Mouse (Mus musculus) adipocyte (in vitro differentiated cells): Measurements from ENCODE around the gene Dennd1b.
A peak's percentile ranks its signal among the peaks of the same experiment; 100 is the strongest.

Experiments
- DNase-seq: peaks from one replicate; pipeline ENCODE4 v3.0.0-alpha.2; 2016; ENCODE audit warnings: low spot score

Dennd1b gene

DNA sequence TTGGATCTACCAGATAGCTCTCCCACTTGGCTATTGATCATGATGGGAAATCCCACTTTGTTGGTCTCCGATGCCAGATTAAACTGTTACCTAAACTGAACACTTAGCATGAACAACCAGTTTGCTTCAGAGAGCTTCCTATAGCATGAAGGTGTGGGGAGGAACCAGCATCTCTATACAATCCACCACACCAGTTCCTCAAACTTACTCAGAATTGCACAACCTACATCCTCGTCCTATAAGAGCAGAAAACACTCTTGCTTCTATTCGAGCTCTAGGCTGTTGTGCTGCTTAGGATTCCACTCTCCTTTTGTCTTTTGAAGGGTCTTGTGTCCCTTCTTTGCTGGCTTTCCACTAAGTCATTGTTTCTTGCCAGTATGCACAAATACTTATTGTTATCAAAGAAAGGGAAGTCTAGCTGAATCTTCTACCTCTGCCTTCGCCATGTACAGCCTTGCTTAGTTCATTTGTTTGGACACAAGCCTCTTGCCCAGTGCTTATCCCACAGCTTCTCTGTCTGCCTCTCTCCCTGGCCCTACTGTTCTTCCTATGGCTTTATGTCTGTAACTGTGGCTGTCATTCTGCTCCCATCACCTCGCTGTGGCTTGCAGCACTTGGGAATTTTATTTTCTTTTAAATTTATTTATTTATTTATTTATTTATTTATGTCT, 52.0 kb downstream of the Dennd1b start:
- no peak for DNase-seq

DNA sequence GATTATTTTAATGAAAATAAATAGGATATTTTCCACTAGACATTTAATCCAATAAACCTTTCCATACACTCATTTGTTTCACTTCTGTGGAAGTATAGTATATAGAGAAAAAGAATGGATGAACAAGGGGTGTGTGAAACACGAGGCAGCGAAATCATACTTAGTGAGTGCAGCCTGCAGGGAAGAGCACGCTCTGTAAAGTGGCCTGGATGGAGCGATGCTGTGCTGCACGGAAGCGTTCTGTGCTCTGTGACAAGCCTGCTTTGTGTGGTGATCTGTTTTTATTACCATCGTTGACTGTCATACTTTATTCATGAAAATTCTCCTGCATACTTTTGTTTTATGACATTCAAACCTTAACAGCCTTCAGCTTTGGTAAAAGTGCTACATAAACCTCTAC, 58.1 kb downstream of the Dennd1b start:
- no peak for DNase-seq

DNA sequence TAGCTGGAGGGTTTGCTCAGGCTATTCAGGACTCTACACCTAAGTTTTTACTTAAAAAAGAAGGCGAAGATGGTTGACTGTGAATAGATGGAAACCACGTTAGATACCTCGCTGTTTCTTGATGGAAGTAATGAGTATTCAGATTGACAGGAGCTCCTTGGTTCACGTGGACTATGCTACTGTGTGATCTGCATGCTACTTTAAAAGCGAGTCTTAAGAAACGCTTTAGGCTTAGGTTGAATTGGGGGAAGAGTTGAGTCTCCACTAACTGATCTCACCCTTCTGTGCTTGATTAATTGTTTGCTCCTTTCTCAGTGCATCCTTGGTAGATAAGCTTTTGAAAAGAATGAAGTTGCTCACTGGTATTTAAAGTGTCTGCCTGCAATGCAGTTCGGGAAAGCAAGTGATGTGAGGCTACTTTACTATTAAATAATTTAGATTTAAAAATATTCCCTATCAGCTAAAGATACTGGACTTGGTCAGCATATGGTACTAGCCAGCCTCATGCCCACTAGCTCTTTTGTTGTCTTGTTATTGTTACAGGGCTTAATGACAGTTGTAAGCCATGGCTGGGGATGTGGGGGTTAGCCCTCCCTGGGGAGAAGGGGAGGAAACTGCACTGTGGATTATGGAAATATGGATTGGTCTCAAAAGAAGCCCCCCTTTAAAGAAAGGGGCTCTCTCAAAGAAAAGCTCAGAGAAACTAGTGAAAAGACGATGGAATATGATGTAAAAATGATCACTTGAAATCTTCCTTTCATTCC, 62.8 kb downstream of the Dennd1b start:
- DNase-seq = no peak

DNA sequence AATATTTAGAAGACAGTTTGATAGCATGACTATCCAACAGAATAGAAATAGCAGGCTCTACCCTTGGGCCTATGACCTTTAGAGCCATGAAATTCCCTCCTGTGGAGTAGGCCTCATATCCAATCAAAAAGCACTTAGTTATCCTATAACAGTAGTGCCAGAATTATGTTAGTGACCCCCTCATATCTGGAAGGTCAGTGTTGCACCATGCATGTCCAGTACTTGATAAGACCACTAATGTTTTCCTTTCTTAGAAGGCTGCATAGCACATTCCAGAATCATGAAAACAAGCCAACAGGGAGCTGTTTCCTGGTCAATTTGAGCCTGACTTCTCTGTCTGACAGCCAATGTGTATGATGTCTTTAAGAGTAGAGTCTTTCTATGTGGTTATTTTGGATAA, 66.3 kb downstream of the Dennd1b start:
- no peak for DNase-seq

DNA sequence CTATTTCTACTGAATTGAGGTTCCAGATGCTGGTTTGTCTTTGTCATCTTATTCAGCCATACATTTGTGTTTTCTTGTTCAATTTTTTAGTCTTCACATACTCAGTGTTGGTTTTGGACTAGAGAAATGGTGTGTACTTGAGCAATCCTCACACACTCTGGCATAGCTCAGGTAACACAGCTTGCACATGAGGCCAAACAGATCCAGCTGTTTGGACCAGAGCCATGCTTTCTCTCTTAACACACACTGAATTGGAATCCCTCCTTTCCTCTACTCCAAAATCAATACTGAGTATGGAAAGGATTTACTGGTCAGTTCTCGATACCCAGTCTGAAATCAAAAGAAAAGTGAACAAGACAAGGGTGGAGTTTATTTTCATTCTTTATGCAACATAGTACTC, 69.2 kb downstream of the Dennd1b start:
- peak; percentile 4 for DNase-seq

DNA sequence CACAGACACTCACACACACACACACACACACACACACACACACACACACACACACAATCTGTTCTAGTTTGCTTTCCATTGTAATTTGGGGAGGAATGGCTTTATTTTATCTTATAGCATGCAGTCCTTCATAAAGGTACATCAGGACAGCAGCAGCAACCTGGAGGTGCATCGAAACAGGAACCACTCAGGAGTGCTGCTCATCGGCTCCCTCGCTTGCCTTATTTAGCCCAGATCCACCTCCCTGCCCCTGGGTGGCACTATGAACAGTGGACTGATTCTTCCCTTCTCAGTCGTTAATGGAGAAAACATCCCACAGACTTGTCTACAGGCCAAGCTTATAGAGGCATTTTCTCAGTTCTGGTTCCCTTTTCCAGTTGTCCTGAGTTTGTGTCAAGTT, 71.9 kb downstream of the Dennd1b start:
- no peak for DNase-seq

DNA sequence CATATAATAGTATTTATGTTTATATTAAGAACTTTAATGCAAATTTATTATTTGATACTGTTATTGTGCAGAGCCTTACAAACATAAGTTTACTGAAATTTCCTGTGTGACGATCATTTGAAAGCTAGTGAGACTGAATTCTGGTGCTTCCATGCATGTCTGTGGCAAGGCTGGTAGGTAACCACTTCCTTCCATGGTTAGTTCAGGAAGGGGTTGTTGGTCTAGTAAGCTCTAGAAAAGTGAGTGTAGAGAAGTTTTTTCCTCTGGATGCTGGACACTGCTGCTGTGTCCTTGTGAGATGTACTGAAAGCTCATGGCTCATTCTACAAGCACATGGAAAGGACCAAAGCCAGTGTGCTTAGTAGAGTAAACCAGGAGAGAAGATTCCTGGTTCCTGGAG, 73.1 kb downstream of the Dennd1b start:
- DNase-seq = no peak

DNA sequence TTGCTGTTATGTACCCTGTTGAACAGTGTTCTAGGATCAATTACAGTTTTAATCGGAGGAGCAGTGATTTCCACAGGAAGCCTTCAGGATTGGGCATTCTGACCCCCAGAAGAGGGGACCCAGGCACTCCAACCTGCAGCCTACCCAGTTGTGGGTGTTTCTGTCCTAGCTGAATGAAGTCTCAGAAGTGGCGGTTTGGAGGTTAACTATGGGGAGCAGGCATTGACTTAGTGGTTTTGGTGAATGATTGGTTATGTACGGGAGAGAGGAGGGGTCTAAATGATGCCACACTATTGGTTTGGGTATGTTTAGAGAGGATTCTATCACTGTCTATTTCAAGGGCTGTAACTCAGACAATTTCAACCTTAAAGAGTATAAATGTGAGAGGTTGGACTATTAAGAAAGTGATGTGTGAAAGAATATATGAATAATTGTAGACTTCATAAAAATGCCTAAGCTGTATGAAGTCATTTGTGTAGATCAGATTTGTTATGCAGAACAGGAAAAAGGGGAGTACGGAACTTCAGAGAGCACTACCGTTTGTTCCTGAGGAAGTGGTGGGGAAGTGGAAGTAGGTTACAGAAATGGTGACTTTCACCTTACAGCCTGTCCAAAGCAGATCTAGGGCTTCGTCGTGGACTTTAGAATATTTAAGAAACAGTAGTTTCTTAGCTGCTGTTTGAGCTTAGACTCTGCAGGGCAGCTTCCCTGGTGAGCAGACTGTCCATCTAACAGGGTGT, 73.7 kb downstream of the Dennd1b start:
- no peak for DNase-seq

DNA sequence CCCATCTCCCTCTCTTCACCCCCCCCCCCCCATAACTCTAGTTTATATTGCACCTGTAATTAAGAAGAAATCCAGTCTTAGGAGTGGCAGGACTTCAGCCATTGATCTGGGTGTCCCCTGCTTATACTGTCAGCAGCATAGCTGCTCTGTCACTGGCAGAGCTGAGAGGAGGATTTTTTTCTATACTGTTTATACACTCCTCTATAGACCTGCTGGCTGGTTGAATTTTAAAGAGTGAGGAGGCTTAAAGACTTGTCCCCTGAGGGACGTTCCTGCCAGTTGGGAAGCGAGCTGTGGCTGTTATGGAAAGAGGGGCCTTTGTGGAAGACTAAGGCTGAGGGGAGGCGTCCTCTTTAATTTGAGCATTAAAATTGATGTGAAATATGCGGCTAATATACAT, 74.8 kb downstream of the Dennd1b start:
- no peak for DNase-seq

DNA sequence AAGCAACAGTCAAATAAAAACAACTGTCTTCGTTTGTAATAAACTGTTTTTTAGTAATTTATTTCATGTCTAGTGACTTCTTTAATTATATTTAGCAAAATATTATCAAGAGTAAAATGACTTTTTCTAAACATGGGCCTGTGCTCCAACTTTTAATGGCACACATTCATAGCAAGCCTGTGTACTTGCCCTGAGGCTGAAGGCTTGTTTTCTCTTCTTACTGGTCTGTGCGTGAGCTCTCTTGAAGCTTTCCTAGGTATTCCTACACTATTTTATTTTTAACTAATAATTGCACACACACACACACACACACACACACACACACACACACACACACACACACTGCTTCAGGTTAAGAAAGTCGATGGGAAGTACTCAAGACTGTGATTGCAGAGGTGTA, 75.4 kb downstream of the Dennd1b start:
- DNase-seq = no peak

DNA sequence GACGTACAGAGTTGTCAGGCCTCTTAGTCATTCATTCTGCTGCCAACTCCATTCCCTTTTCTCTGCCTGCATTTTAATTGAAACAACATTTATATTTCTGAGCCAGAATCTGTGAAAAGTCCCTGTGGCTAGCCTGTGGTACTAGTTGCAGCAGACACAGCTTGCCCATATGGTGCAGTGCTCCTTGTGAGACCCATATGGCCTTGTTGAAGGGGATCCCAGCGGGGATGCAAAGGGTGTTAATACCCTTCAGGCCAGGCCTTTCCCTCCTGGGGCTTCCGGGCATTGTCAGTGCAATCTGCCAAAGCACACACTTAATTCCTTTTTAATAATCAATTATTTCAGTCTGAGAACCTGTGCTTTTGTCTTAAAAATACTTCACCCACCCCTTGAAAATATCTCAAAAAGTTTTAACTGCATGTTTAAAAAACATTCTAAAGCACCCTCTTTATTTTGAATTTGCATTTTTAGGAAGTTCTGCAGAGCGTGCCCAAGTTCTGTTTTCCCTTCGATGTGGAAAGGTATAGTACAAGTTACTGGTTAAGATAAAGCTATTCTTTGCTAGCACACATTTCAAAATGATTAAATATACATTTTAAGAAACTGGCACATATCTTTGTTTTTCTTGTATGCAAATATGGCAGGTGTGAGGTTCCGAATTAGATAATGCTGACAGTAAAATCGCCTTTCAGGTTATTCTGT, 76.4 kb downstream of the Dennd1b start:
- no peak for DNase-seq

DNA sequence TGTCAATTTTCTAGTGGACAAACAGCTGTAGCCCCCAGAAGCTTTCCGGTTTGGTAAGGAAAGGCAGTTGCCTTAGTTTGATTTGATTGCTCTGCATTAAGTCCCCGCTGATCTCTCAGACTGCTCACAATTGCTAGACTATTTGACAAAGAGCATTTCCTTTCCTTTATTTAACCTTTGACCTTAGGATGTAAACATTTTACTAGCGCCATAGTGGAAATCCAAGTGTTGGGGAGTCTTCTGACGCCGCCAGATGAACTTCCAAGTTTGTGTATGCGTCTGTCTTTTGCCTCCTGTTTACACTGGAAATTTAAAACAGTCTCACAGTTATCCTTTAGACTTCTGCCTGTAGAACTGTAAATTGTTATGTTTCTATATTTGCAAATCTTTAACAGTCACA, 85.8 kb downstream of the Dennd1b start:
- DNase-seq = no peak

DNA sequence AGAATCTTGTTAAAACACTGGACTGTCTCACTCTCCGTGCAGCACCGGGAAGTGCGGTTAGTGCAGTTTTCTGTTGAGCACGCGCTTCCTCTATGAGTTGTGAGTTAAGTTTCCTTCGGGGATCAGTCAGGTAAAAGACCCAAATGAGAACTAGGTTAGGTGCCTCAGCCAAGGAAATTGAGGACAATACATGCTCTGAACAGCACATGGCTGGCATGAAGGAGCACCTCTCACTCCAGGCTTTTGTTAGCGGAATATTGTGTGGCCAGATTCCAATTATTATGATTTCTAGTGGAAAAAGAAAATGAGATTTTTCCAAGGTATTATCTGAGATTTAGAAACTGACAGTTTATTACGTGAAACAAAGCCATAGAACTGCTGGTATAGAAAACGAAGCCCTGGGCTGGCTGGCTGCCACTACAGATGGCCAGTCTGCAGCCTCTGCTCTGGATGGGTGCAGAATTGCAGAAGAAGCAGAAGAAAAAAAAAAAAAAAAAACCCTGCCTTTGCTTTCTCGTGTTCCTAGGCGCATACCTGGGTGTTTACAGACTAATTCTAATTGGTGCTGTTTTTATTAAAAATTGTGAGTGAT, 86.7 kb downstream of the Dennd1b start:
- peak; percentile 52 for DNase-seq

DNA sequence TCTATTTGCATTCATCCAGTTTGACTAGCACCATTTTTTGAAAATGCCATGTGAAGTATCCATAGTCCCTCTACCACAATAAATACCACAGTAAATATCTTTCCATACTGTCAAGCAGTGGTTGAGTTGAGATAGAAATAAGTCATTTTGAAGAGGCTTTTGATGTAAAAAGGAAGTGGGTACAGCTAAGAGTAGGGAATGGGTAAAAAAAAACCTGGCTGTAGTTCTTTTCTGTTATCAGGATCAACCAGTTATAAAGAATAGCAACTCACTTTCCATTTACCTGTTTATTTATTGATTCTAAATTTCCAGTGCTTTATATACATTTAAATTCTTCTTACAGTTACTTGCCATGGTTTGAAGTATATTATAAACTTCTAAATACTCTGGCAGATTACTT, 89.8 kb downstream of the Dennd1b start:
- DNase-seq = no peak

DNA sequence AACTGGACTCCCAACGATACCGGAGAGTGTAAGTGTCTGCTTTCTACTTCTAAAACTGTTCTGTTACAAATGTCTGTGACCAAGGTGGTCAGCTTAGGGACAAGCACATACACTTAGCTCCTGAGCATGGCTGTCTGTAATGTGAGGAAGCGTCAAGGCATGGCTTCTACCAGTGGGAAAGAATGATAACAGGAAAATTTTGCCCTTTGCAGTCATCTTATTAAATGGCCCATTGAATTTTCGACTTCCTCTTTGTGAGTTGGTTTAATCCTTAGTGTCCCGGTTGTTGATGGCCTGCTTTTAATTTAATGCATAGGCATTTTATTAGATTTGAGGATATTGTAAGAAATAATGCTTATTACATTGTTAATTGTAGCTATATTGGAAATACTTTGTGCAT, 97.1 kb downstream of the Dennd1b start:
- no peak for DNase-seq

DNA sequence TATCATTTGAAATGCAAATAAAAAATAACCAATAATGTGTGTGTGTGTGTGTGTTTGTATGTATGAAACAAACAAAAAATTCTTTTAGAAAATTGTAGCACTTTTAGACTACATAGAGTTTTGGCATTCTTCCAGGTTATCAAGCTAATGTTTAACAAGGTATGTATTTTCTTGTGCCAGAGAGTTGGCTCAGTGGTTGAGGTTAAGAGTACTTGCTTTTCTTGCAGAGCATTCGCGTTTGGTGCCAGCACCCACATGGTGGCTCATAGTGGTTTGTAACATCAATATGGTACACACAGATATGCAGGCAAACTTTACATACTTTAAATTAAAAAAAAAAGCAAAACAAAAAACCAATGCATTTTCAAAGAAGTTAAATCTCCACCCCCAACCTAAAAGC, 101.5 kb downstream of the Dennd1b start:
- DNase-seq = no peak

DNA sequence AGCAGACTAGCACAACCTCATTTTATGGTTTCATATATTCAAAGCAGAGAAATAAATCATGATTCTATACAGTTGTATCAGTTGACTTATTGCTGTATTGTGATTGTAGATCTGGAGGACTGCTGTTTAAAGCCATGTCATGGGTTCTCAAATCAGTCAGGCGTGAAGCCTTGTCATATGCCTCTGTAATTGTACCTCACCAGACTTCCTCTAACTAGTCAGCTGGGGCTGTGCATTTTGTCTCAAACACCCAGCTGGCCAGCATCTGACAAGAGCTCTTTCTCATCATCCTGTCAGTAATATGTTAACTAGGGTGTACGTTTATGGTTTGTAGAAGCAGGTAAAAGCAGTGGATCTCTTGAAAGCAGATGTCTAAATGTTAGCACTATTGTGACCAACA, 104.0 kb downstream of the Dennd1b start:
- DNase-seq = no peak

DNA sequence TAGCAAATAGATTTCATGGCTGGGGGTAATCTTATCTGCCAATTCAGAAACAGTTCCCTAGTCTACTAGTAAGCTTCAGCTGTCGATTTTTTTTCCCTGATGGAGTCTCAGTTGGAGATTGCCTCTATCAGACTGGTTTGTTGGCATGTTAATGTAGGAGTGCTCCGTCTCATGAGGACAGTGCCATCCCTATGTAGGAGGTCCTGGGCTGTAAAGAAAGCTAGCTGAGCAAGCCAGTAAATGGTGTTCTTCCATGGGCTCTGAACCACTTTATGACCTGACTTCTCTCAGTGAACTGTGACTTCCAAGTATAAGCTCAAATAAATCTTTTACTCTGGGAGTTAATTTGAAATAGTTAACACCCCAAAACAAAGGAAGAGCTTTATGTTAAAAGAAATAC, 107.8 kb downstream of the Dennd1b start:
- DNase-seq = no peak

DNA sequence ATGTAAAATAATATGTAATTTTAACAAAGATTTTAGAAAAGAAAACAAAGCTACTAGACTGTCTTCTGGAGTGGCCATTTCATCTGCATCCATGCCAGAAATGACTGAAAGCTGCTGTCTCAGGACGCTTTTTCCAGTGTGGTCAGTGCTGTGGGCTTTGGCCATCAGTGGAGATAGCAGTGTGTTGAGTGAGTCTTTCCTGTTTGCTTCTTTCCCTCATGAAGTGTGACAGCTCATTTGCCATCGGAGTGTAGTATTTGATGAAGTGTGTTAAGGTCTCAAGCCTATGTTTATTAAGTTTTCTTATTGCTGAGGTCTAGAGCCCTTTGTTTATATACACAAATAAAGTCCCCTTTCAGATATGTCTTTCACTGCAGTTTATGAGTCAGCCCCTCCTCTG, 112.4 kb downstream of the Dennd1b start:
- DNase-seq = no peak

DNA sequence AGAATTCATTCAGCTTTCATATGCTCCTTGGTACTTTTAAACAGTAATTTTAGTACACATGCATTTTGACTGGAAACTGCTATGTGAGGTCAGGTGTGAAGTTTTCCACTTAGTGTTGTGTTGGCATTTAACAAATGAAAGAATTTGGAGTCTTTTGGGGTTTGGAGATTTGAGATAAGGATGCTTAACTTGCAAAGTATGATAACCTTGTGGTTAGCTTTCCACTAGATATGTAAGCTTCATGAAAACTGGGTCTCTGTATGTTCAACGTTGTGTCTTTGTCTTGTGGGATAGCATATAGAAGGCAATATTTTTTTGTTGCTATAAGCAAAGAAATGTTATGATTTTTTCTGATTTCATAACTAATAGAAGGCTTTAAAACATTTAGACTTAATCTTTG, 114.8 kb downstream of the Dennd1b start:
- DNase-seq = no peak

DNA sequence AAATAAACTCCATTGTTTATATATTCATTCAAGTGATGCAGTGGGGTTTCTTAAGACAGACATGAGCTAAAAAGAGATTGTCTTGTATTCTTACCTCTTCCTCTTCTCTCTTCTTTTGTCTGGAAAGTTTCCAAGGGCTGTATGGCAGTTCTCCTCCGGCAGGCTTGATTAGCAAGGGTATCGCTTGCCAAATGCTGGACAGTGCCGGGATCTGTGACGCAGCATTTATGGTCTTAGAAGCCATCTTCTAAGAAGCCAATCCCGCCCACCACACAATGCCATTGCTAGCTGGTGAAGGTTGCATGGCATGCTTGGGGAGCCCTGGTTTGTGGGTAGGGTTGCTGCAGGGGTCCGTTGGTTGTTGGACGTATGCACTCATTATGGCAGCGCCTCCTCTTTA, 115.8 kb downstream of the Dennd1b start:
- no peak for DNase-seq

DNA sequence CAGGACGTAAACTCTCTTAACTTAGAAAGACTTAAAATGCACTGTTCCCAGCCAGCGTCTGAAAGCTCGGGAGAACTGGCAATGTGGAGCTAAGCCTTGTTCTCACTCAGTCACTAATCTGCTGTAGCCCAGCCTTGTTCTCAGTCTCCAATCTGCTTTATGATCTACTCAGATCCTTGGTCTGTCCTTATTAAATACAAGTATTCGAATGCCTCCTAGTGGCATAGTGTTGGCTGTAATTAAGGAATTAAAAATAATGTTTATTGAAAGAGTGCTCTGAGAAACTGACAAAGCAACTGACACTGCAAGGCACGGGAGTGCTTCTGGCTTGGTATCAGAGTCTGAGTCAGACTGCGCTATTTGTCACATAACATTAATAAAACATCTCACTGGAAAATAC, 116.3 kb downstream of the Dennd1b start:
- peak; percentile 17 for DNase-seq
